Mouse (Mus musculus): ENCODE data around the gene Fcrla.
"Not testable (repeated sequence)": the region's sequence is repeated elsewhere in the genome, so short reads cannot be mapped to it uniquely, and the experiment has no call there.

Fcrla gene

DNA sequence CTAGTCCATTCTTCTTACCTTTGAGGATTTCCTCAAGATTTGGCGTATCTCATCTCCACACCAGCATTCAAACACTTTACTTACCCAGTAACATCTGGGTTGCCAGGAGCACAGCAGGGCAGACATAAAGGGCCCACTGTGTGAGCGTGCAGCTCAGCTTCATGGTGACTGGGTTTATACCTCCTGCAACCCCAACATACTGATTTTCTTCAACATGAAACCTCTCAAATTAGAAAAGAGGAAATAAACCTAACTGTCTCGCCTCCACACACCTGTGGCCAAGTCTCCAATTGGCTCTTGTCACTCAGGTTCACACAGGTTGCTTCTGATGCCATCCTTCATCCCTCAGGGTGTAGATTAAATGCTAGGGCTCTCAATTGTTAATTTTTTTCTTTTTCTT lies at the start of gene Fcrla:
Fcrla (minus strand) TSS at position 206 of the 400 bp plus-strand sequence.
- no peak for DNase-seq

- DNase-seq: no peak
These were observed 49.1 kb upstream of the Fcrla start, which contains the start of gene Fcgr2b for GRCm38 (mm10) chr1:170976447-170976846. Gene Fcgr2b, minus strand, starts transcription at chr1:170976547.

DNA sequence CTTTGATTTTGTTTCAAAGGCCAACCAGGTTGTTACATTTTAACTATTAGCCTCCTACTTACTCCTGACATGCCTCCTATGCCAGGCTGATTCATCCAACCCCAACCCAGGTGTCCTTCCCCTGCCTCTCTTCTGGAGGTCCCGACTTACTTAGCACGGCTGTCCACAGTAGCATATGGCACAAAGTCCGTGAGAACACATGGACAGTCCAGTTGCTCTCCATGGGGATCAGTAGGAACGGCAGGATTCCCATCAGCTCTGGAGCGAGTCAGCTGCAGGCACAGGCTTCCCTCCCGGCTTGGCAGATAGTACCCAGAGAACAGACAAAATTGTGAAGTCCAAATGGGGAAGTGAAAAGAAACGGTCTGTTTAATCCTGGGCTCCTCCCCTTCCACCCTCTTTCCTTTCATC lies 48.4 kb upstream of the Fcrla start:
- DNase-seq: peak; percentile 59

DNA sequence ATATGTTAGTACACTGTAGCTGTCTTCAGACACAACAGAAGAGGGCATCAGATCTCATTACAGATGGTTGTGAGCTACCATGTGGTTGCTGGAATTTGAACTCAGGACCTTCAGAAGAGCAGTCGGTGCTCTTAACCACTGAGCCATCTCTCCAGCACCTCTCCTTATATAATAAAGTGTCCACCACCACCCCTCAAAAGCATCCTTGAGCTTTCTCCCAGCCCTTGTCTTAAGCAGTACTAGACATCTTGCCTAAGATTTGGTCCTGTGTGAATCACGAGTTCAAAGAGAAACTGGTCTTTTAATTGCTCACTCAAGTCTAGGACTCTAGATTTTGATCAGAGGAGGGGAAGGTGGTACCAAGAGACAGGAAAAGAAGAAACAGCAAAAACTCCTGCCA lies 48.0 kb upstream of the Fcrla start:
- not testable (repeated sequence) for DNase-seq

DNA sequence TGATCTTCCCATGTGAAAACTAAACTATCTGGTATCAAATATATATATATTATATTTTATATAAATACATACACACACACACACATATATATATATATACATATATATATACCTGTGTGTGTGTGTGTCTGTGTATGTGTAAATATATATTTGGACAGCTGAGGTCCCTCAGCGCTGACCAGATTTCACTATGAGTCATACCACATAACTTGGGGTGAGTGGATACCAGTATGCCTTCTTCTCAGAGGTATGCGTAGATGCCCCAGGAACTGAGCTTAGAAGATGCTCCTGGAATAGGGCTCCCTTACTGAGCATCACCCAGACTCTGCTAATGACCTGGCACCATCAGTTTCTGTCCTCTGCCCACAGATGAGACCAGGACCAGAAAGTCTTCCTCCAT lies 47.4 kb upstream of the Fcrla start:
- DNase-seq: no peak

- DNase-seq: no peak
These were observed 46.8 kb upstream of the Fcrla start for GRCm38 (mm10) chr1:170974171-170974570.

GRCm38 (mm10) chr1:170972936-170973335 lies 45.6 kb upstream of the Fcrla start:
- DNase-seq: no peak

DNA sequence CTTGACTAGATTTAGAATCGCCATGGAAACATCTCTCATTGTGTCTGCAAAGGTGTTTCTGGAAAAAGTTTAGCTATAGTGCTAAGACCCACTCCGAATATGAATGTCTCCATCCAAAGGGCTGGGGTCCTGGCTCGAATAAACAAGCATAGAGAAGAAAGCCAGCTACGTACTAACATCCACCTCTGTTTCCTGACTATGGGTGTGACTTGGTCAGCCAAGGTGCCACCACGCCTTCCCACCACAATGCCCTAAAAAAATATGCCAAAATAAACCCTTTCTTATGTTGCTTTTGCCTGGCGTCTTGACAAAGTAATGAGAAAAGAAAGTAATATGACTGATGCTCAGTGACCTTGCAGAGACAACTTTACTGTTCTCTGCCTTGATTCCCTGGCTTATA lies 45.1 kb upstream of the Fcrla start:
- DNase-seq: no peak

GRCm38 (mm10) chr1:170968576-170968975 lies 41.2 kb upstream of the Fcrla start:
- DNase-seq: no peak

- DNase-seq: no peak
These were observed 40.2 kb upstream of the Fcrla start for GRCm38 (mm10) chr1:170967581-170967980.

DNA sequence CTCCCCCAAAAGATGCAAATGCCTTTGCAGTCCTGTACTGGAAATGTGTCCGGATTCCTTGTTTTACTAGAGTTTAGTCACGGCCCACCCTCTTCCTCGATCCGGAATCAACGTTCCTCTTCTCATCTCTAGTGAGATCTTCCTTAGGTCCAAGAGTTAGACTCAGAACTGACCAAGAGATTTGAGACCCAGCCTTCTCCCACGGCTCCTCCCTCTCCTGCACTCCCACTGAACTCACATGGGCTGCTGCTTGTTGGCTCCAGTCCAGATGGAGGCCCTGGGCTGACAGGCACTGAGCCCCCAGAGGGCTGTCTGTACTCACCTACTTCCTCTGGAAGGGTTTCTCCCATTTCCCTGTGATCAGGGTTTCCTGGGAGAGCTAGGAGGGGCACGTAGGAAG lies 35.7 kb upstream of the Fcrla start:
- DNase-seq: peak; percentile 32

DNA sequence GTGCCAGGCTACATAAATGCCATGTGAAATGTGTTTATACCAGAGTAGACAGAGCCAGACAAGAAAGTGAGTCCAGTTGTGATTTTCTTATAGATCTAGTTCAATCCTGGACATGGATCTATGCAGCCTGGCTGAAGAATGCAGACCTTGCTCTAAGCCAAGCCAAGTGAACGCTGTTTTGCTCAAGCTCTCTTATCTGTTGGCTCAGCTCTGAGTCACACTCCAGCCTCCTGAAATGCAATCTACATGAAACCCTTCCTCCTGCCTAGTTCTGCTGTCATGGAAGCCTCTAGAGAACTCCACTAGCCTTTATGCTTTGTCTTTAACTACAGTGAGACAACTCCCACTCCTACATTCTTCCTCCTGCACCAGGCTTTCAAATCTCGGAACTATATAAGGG lies 34.9 kb upstream of the Fcrla start:
- DNase-seq: no peak

DNA sequence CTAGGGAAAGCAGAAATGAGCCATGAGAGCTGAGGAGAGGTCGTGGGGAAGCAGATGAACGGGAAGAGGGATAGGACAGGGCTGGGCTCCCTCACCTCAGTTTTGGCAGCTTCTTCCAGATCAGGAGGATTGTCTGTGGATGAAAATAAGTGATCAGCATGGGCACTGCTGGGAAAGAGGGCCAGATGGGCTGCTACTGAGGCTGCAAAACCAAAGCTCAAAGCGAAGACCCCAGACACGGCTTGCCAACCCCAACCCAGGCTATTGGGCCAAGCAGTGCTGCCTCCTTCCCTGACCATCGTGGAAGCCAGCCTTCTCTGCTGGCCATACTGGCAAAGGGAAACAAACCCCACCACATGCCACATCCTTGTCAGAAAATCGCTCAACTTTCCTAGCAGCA lies 33.7 kb upstream of the Fcrla start:
- no peak for DNase-seq

GRCm38 (mm10) chr1:170959791-170960190 lies 32.4 kb upstream of the Fcrla start:
- no peak for DNase-seq

GRCm38 (mm10) chr1:170958225-170958624 lies 30.8 kb upstream of the Fcrla start:
- no peak for DNase-seq

GRCm38 (mm10) chr1:170953192-170953591 lies 25.8 kb upstream of the Fcrla start:
- DNase-seq: no peak

GRCm38 (mm10) chr1:170950772-170951171 lies 23.4 kb upstream of the Fcrla start:
- DNase-seq: no peak

- DNase-seq: not testable (repeated sequence)
These were observed 17.5 kb upstream of the Fcrla start for GRCm38 (mm10) chr1:170944908-170945307.

DNA sequence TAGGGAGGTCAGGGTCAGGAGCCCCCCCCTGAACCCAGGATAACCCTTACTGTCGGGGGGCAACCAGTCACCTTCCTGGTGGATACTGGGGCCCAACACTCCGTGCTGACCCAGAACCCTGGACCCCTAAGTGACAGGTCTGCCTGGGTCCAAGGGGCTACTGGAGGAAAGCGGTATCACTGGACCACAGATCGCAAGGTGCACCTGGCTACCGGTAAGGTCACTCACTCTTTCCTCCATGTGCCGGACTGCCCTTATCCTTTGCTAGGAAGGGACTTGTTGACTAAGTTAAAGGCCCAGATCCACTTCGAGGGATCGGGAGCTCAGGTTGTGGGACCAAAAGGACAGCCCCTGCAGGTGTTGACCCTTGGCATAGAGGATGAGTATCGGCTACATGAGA lies 16.8 kb upstream of the Fcrla start:
- not testable (repeated sequence) for DNase-seq

- peak; percentile 10 for DNase-seq
These were observed 11.9 kb upstream of the Fcrla start for GRCm38 (mm10) chr1:170939255-170939654.

DNA sequence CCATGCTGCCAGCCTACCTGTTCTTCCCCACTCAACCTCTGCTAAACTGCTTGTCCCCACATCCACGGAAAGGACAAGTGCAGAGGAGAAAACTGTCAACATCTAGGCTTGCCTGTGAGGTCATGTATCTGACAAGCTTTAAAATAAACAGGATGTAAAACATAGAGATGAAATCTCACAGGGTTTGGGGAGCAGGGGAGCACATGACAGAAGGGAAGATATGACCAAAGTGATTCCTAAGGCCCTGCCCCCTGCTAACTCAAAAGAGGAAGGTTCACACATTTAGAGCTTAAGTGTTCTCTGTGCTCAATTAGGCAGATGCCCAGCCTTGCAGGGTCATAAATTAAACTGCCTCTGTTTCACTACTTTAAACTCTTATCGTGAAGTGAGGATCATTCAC lies 7.0 kb upstream of the Fcrla start:
- no peak for DNase-seq

DNA sequence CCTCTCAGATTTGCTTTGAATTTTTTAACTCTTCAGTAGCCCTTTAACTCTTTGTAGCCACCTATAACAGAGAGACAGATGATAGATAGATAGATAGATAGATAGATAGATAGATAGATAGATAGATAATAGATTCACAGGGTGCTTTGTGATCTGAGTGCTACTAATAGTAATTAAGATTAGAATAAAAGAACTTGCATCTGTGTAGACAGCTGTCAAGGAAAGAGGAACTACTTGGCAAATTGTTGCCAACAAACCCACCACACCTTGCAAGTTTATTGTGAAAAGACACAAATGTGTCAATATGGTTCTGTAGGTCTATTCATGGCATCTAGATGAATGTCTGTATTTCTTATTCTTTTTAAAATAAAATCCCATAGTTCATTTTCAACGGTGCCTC lies 6.6 kb upstream of the Fcrla start:
- no peak for DNase-seq

GRCm38 (mm10) chr1:170933386-170933920 lies 6.1 kb upstream of the Fcrla start:
- DNase-seq: no peak

GRCm38 (mm10) chr1:170932043-170932442 lies 4.7 kb upstream of the Fcrla start:
- DNase-seq: no peak

- no peak for DNase-seq
These were observed 1.9 kb upstream of the Fcrla start for GRCm38 (mm10) chr1:170929245-170929644.

GRCm38 (mm10) chr1:170928467-170928866 lies 1.1 kb upstream of the Fcrla start:
- DNase-seq: no peak

Data from kidney, postnatal 10 days (tissue).